In genomic region chr10:121858086-121858485, GRCm38 (mm10) we compare ENCODE assay signal across 24 mouse cellular contexts.
DNase-seq lines count a peak whose midpoint lies in the region; ATAC-seq lines count a peak whose summit lies in the region.
"Had no signal": no experiment of that assay in that cellular context is flagged by ENCODE, and none has a peak within 500 bp of the region (broad histone marks: within the 10 kb centered on the region; RNA-seq: fewer than 3 reads in every experiment).

No protein-coding gene starts in this region.

- 77% methylated on average over 1 of the region's 1 CpGs for WGBS in kidney, embryonic 15.5 days

- H3K9ac ChIP-seq in kidney, embryonic 15.5 days: no peak overlapping the region
- H3K9ac ChIP-seq: forebrain, embryonic 13.5 days; heart, embryonic 12.5 days; heart, embryonic 15.5 days; hindbrain, embryonic 13.5 days; intestine, embryonic 15.5 days had no signal

- no peak for ATAC-seq in kidney, embryonic 15.5 days (replicated peaks; ENCODE audit: low FRiP score)
- ATAC-seq: forebrain, embryonic 13.5 days; hindbrain, embryonic 16.5 days; intestine, embryonic 15.5 days had no signal

- H3K9me3 ChIP-seq in kidney, embryonic 15.5 days (replicated peaks): no peaks in the 10 kb centered on the region
- H3K9me3 ChIP-seq: forebrain, embryonic 10.5 days; forebrain, embryonic 13.5 days; heart, embryonic 12.5 days; heart, embryonic 15.5 days; hindbrain, embryonic 10.5 days; hindbrain, embryonic 13.5 days; intestine, embryonic 15.5 days had no signal

- no peak overlapping the region for H3K4me3 ChIP-seq in kidney, embryonic 15.5 days (replicated peaks)
- H3K4me3 ChIP-seq: forebrain, embryonic 10.5 days; forebrain, embryonic 13.5 days; heart, embryonic 12.5 days; heart, embryonic 15.5 days; hindbrain, embryonic 10.5 days; hindbrain, embryonic 13.5 days; intestine, embryonic 15.5 days had no signal

- no peak overlapping the region for H3K4me2 ChIP-seq in kidney, embryonic 15.5 days
- H3K4me2 ChIP-seq: forebrain, embryonic 13.5 days; heart, embryonic 12.5 days; heart, embryonic 15.5 days; hindbrain, embryonic 13.5 days; intestine, embryonic 15.5 days had no signal

- DNase-seq in adrenal gland, adult 2 months: peak; percentile 18
- no peak for DNase-seq in adrenal gland, postnatal 36 days
- peak; percentile 20 to 24 for DNase-seq in cerebellum, postnatal 10 days
- no peak for DNase-seq in cerebellum, adult 9-10 months
- no peak for DNase-seq in kidney, postnatal 10 days
- DNase-seq in MN1 (ENCODE audit: low spot score): peak; percentile 69
- no peak for DNase-seq in thymus, postnatal 10 days (ENCODE audit: low spot score in 2 of 2)
- DNase-seq: adrenal gland, postnatal 10 days; cerebellum, adult 11 months; cerebellum, adult 2 months; gastrocnemius, postnatal 25 days; heart, adult 18-20 months; heart, postnatal 10 days; heart, postnatal 36 days; kidney, adult 11 months had no signal

- H3K27me3 ChIP-seq in kidney, embryonic 15.5 days: no peaks in the 10 kb centered on the region
- H3K27me3 ChIP-seq: forebrain, embryonic 13.5 days; heart, embryonic 12.5 days; heart, embryonic 15.5 days; hindbrain, embryonic 13.5 days; intestine, embryonic 15.5 days had no signal

- peaks cover 24% of the 10 kb centered on the region; the same call in 1 of the 2 replicates for H3K4me1 ChIP-seq in kidney, embryonic 15.5 days

- peaks cover 5% of the 10 kb centered on the region; the same call in 1 of the 2 replicates for H3K36me3 ChIP-seq in kidney, embryonic 15.5 days
- H3K36me3 ChIP-seq: heart, embryonic 15.5 days had no signal

- H3K27ac ChIP-seq in kidney, embryonic 15.5 days: peak overlapping the region; percentile 37; the same call in 1 of the 2 replicates
- H3K27ac ChIP-seq: forebrain, embryonic 10.5 days; forebrain, embryonic 13.5 days; heart, embryonic 15.5 days; hindbrain, embryonic 10.5 days; hindbrain, embryonic 13.5 days; intestine, embryonic 15.5 days had no signal

Comparison
In these comparisons a context has a peak if more than half of its experiments do, and no peak if none do; other contexts are left out.
1. DNase-seq: peak in adrenal gland, adult 2 months (single experiment), cerebellum, postnatal 10 days (2 of 2) and MN1 (single experiment); none in adrenal gland, postnatal 36 days (0 of 2), cerebellum, adult 9-10 months (single experiment), kidney, postnatal 10 days (single experiment) and thymus, postnatal 10 days (0 of 2).